Mouse (Mus musculus): ENCODE measurements around the gene Panx3. TPM values are rescaled to one million over a fixed set of nuclear protein-coding genes. Genes with fewer than 3 reads are reported as not detected.

Panx3 gene
- polyA plus RNA-seq, 1 experiment from 2014 or later, result 0.14 TPM

DNA sequence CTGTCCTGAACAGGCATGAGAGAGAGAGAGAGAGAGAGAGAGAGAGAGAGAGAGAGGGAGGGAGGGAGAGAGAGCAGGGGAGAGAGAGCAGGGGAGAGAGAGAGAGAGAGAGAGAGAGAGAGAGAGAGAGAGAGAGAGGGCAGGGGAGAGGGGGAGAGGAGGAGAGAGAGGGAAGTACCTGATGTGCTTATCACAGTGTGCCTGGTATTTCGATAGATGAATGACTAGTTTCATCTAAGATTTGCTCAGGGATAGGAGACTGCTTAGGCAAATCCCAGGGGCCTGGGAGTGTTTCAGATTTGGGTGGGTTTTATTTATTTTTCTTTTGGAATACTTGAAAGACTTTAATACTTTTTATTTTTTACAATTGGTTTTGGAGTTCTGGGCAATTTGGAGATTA is 5.8 kb downstream of the Panx3 start:
- Histone ChIP-seq H3K27me3 (replicated peaks) (no peaks in the 10 kb centered on the region), H3K4me1 (replicated peaks) (peaks cover 25% of the 10 kb centered on the region), H3K36me3 (no peaks in the 10 kb centered on the region), H3K9me3 (replicated peaks) (no peaks in the 10 kb centered on the region), H3K27ac (ENCODE audit: poor library complexity, severe bottlenecking) (no peak overlapping the region), H3K9ac (no peak overlapping the region), H3K4me3 (no peak overlapping the region), H3K4me2 (no peak overlapping the region)
- no peak for ATAC-seq (ENCODE audit: insufficient number of reproducible peaks, low FRiP score)
- WGBS, result 67% methylated on average over 1 of the region's 1 CpGs

- Histone ChIP-seq H3K36me3 (peaks cover 5% of the 10 kb centered on the region), H3K9me3 (replicated peaks) (no peaks in the 10 kb centered on the region), H3K27me3 (replicated peaks) (no peaks in the 10 kb centered on the region), H3K4me1 (replicated peaks) (peaks cover 16% of the 10 kb centered on the region), H3K27ac (ENCODE audit: poor library complexity, severe bottlenecking) (no peak overlapping the region), H3K4me3 (no peak overlapping the region), H3K9ac (no peak overlapping the region), H3K4me2 (no peak overlapping the region)
- no peak for ATAC-seq (ENCODE audit: insufficient number of reproducible peaks, low FRiP score)
- 63% methylated on average over 6 of the region's 6 CpGs for WGBS
These were observed 9.6 kb downstream of the Panx3 start for GRCm38 (mm10) chr9:37659413-37659812.

DNA sequence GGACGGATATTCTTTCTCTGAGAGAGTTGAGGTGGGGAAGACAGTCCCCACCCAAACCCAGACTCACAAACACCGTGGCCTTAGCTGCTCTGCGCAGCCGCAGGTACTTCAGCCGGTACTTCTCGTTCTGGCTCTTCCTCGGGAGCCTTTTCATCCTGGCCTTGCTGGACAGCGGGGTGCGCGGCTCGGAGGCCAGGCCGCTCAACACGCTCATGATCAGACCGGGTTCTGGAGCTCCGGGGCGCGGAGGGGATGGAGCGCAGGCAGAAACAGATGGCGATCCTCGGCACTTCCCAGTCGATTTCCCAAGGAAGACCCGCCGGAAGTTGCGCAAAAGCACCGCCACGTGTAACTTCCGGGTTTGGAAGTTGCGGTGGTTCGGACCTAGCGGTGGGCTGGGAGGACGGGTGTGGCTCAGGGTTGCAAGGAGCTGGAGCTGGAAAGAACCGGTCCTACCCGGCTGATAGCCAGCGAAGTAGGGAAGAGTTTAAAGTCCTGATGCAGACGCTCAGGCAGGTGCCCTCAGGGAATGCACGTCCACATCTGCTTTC is 12.0 kb downstream of the Panx3 start, which contains the start of gene Tbrg1:
TSS of gene Tbrg1 (minus strand) at position 382 of the 551 bp plus-strand sequence.
- peaks cover 29% of the 10 kb centered on the region for H3K36me3 ChIP-seq
- H3K4me1 ChIP-seq (replicated peaks), result peaks cover 20% of the 10 kb centered on the region
- peak within 1 kb of the TSS; percentile 66 for H3K4me3 ChIP-seq
- WGBS, result under 1% methylated on average over 36 of the region's 36 CpGs
- H3K9ac ChIP-seq, result peak within 1 kb of the TSS; percentile 84
- no peaks in the 10 kb centered on the region for H3K9me3 ChIP-seq (replicated peaks)
- H3K27ac ChIP-seq (ENCODE audit: poor library complexity, severe bottlenecking), result peak within 1 kb of the TSS; percentile 90
- no peaks in the 10 kb centered on the region for H3K27me3 ChIP-seq (replicated peaks)
- peak; percentile 88 for ATAC-seq (ENCODE audit: insufficient number of reproducible peaks, low FRiP score)
- H3K4me2 ChIP-seq, result peak within 1 kb of the TSS; percentile 83

GRCm38 (mm10) chr9:37656439-37656881 is 12.6 kb downstream of the Panx3 start:
- H3K9ac ChIP-seq, result peak overlapping the region; percentile 84
- H3K36me3 ChIP-seq, result peaks cover 31% of the 10 kb centered on the region
- peaks cover 20% of the 10 kb centered on the region for H3K4me1 ChIP-seq (replicated peaks)
- H3K27me3 ChIP-seq (replicated peaks), result no peaks in the 10 kb centered on the region
- peak overlapping the region; percentile 83 for H3K4me2 ChIP-seq
- H3K4me3 ChIP-seq, result peak overlapping the region; percentile 66
- WGBS, result 2% methylated on average over 10 of the region's 10 CpGs
- H3K9me3 ChIP-seq (replicated peaks), result no peaks in the 10 kb centered on the region
- peak; percentile 19; the same call in 1 of the 2 replicates for ATAC-seq (ENCODE audit: insufficient number of reproducible peaks, low FRiP score)
- peak overlapping the region; percentile 90 for H3K27ac ChIP-seq (ENCODE audit: poor library complexity, severe bottlenecking)

GRCm38 (mm10) chr9:37655961-37656360 is 13.1 kb downstream of the Panx3 start:
- peaks cover 20% of the 10 kb centered on the region for H3K4me1 ChIP-seq (replicated peaks)
- H3K27ac ChIP-seq (ENCODE audit: poor library complexity, severe bottlenecking), result 0 out of 2 replicates have a peak overlapping the region, but pooled peaks have one; percentile 90
- peak overlapping the region; percentile 66 for H3K4me3 ChIP-seq
- WGBS, result 45% methylated on average over 8 of the region's 8 CpGs
- H3K36me3 ChIP-seq, result peaks cover 36% of the 10 kb centered on the region
- peak overlapping the region; percentile 84 for H3K9ac ChIP-seq
- H3K4me2 ChIP-seq, result peak overlapping the region; percentile 83
- H3K9me3 ChIP-seq (replicated peaks), result no peaks in the 10 kb centered on the region
- H3K27me3 ChIP-seq (replicated peaks), result no peaks in the 10 kb centered on the region
- no peak for ATAC-seq (ENCODE audit: insufficient number of reproducible peaks, low FRiP score)

GRCm38 (mm10) chr9:37653836-37654235 is 15.2 kb downstream of the Panx3 start:
- no peak overlapping the region for H3K4me3 ChIP-seq
- H3K27me3 ChIP-seq (replicated peaks), result no peaks in the 10 kb centered on the region
- peak overlapping the region; percentile 1; the same call in 1 of the 2 replicates for H3K4me2 ChIP-seq
- no peak for ATAC-seq (ENCODE audit: insufficient number of reproducible peaks, low FRiP score)
- H3K27ac ChIP-seq (ENCODE audit: poor library complexity, severe bottlenecking), result peak overlapping the region; percentile 82
- peaks cover 58% of the 10 kb centered on the region for H3K36me3 ChIP-seq
- H3K9me3 ChIP-seq (replicated peaks), result no peaks in the 10 kb centered on the region
- peak overlapping the region; percentile 40; the same call in 1 of the 2 replicates for H3K9ac ChIP-seq
- 31% methylated on average over 5 of the region's 5 CpGs for WGBS
- peaks cover 20% of the 10 kb centered on the region for H3K4me1 ChIP-seq (replicated peaks)

DNA sequence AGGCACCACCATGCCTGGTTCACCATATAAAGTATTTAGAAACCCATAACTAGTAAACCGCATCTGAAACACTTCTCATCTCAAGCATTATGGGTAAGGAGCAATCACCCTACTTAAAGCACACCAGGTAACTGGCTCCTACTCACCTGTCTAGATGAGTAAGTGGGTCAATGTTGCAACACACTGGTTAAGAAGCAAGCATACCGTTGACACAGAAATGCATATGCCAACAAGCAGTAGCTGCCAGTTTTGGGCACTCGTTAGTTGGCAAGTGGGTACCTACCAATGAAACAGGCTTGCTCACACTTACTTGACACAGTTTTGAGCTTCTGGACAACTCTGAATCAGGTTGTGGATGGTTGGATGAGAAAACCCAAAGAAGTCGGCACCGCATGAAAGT is 18.4 kb downstream of the Panx3 start:
- Histone ChIP-seq H3K9ac (no peak overlapping the region), H3K4me1 (replicated peaks) (peaks cover 17% of the 10 kb centered on the region), H3K36me3 (peaks cover 76% of the 10 kb centered on the region), H3K4me3 (no peak overlapping the region), H3K9me3 (replicated peaks) (no peaks in the 10 kb centered on the region), H3K4me2 (no peak overlapping the region), H3K27ac (ENCODE audit: poor library complexity, severe bottlenecking) (no peak overlapping the region), H3K27me3 (replicated peaks) (no peaks in the 10 kb centered on the region)
- no peak for ATAC-seq (ENCODE audit: insufficient number of reproducible peaks, low FRiP score)
- WGBS, result 94% methylated on average over 5 of the region's 5 CpGs

DNA sequence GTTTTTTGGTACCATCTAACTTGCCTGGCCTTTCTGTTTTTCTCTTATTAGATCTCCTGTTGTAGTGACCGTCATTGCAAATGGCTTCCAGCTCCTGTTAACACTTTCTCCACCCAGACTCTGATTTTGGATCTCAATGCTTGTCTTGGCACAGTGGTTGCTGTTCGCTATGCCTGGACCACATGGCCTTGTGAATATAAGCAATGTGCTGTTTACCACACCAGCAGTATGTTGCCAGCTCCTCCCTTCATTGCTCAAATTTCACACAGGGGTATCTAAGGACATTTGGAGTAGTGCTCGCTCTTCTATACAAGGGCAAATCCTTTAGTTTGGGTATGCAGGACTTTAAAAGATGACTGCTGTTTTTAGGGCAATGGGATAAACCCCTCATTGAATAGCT is 22.8 kb downstream of the Panx3 start:
- Histone ChIP-seq H3K9ac (no peak overlapping the region), H3K4me2 (no peak overlapping the region), H3K4me3 (no peak overlapping the region), H3K4me1 (replicated peaks) (no peaks in the 10 kb centered on the region), H3K27me3 (replicated peaks) (no peaks in the 10 kb centered on the region), H3K9me3 (replicated peaks) (no peaks in the 10 kb centered on the region), H3K27ac (ENCODE audit: poor library complexity, severe bottlenecking) (no peak overlapping the region), H3K36me3 (peaks cover 46% of the 10 kb centered on the region)
- no peak for ATAC-seq (ENCODE audit: insufficient number of reproducible peaks, low FRiP score)
- 75% methylated on average over 3 of the region's 3 CpGs for WGBS

DNA sequence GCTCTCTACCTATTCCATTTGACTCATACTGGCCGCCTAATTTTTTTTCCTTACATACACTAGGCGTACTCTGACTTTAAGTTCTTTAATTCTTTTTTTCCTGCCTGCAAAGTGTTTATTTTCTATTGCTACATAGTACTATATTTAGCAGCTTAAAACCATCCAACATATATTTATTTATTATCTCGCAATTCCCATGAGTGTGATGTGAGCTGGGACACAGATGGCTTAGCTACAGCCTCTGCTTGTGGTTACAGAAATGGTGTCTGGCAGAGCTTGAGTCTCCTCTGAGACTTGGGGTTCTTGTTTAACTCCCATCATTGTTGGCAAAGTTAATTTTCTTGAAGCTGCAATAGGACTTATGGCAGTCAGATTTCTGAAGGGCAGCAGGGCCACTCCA is 30.3 kb downstream of the Panx3 start:
- Histone ChIP-seq H3K36me3 (peaks cover 3% of the 10 kb centered on the region), H3K4me1 (replicated peaks) (no peaks in the 10 kb centered on the region), H3K9ac (no peak overlapping the region), H3K4me3 (no peak overlapping the region), H3K9me3 (replicated peaks) (no peaks in the 10 kb centered on the region), H3K27ac (ENCODE audit: poor library complexity, severe bottlenecking) (no peak overlapping the region), H3K4me2 (no peak overlapping the region), H3K27me3 (replicated peaks) (no peaks in the 10 kb centered on the region)
- WGBS, result 77% methylated on average over 3 of the region's 3 CpGs
- ATAC-seq (ENCODE audit: insufficient number of reproducible peaks, low FRiP score), result no peak

DNA sequence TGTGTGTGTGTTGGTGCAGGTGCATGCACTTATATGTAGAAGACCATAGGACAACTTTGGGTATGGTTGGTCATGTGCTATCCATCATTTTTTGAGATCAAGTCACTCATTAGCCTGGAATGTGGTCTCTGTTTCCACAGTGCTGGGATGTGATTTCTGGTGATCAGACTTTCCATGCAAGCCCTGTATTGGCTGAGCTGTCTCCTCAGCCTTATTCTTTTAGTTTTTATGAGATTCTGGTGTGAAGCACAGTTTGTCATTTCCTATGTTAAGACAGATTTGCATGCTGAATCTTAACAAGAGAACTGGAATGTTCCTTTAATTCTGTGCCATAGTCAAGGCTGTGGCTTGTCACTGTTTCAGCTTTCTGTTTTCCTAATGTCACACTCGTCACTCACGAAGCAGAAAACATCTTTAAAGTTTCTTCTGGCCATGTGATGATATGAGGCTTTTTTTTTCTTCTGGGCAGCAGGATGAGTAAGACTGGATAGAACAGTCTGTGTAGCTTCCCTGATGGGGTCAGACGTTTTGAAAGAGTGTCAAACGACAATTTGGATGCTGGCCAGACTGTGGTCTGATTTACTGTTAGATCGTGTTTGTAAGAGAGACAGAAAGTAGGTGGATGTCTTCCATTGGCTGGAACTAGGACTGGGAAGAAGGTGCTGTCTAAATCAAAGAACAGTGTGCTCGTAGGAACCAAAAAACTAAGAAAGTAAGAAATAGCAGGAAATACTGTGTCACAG is 32.1 kb downstream of the Panx3 start:
- no peak for ATAC-seq (ENCODE audit: insufficient number of reproducible peaks, low FRiP score)
- Histone ChIP-seq H3K27ac (ENCODE audit: poor library complexity, severe bottlenecking) (no peak overlapping the region), H3K27me3 (replicated peaks) (no peaks in the 10 kb centered on the region), H3K36me3 (no peaks in the 10 kb centered on the region), H3K9ac (no peak overlapping the region), H3K9me3 (replicated peaks) (no peaks in the 10 kb centered on the region), H3K4me1 (replicated peaks) (no peaks in the 10 kb centered on the region), H3K4me2 (no peak overlapping the region), H3K4me3 (no peak overlapping the region)
- WGBS, result 49% methylated on average over 6 of the region's 6 CpGs

DNA sequence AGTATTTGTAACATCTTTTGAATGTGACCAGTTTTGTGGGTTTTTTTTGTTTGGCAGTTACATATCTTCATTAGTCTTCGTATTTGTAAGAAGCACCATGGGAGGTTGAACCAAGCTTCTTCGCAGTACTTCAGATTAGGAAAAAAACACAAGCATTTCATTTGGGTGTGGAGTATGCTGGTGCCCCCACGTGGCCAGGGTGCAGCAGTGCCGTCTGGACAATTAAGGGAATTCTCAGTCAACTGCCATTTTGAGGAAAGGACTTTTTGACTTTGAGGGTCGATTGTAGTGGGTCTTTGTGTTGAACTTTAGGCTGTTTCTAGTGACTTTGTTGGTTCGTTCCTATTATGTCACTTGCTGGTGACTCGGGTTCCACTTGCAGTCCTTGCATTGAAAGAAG is 32.7 kb downstream of the Panx3 start:
- H3K36me3 ChIP-seq, result no peaks in the 10 kb centered on the region
- WGBS, result 14% methylated on average over 7 of the region's 7 CpGs
- H3K4me3 ChIP-seq, result no peak overlapping the region
- H3K9me3 ChIP-seq (replicated peaks), result no peaks in the 10 kb centered on the region
- no peak overlapping the region for H3K4me2 ChIP-seq
- no peak overlapping the region for H3K27ac ChIP-seq (ENCODE audit: poor library complexity, severe bottlenecking)
- H3K4me1 ChIP-seq (replicated peaks), result no peaks in the 10 kb centered on the region
- ATAC-seq (ENCODE audit: insufficient number of reproducible peaks, low FRiP score), result no peak
- no peaks in the 10 kb centered on the region for H3K27me3 ChIP-seq (replicated peaks)
- no peak overlapping the region for H3K9ac ChIP-seq
